Mouse (Mus musculus): ENCODE data around the gene Cdhr5.
"Not testable (repeated sequence)": the region's sequence is repeated elsewhere in the genome, so short reads cannot be mapped to it uniquely, and the experiment has no call there.

Gene Cdhr5

DNA sequence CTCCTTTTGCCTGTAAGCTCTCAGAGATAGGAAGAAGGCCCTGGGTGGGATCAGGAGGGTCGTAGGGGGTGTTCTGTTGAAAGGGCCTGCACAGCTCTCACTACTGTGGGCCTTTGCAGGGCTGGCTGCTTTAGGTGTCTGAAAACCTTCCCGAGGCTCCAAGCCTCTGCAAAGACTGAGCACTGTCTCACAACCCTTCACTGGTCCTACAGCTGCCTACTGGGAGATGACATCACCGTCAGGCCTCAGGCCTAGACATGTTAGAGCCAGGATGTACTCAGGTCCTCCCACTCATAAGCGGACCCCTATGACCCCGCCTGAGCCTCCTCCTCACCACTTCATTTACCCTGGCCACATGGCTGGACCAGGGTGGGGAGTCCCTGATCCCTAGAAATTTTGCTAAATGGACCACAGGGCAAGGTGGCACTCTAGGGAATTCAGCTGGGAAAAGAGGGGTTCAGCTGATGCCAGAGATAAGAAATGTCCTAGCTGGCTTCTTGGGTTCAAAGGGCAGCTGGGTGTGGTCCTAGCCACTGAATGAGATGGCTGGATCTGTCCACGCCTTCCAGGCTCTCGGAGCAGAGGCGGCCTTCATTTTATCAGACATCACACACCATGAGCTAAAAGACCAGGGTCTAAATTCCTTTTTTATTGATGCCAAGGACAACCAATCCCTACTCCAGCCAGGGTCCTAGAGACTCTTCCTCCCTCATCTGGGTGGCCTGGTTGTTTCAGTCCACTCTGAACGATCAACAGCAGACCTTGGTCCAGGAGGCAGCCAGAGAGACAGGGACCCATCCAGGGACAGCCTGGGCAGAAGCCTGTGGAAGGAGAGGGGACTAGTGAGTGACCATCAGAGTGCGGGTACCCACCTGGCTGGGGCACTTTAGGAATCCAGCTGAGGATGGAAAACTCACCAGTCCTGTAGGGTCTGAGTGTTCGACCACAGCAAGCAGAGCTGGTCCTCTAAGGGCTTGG is 1.4 kb upstream of the Cdhr5 start:
- DNase-seq (ENCODE audit: low read depth, low spot score) = no peak

- DNase-seq (ENCODE audit: low read depth, low spot score) = no peak
Measured at GRCm38 (mm10) chr7:141275356-141275755, 1.2 kb downstream of the Cdhr5 start.

- DNase-seq (ENCODE audit: low read depth, low spot score) = no peak
Measured at GRCm38 (mm10) chr7:141270631-141271030, 6.0 kb downstream of the Cdhr5 start.

DNA sequence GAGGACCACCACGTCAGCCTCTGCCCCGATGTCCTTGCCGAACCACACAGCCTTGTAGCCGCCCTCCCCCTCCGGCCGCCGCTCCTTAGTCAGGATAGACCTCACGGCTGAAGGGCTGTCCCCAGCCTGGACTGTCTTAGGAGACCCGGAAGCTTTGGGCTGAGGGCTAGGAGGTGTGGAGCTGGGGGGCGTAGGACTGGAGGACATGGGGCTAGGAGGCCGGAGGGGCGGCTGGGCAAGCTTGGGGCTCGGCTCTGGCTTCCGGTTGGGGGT is 7.4 kb downstream of the Cdhr5 start:
- DNase-seq (ENCODE audit: low read depth, low spot score) = no peak

DNA sequence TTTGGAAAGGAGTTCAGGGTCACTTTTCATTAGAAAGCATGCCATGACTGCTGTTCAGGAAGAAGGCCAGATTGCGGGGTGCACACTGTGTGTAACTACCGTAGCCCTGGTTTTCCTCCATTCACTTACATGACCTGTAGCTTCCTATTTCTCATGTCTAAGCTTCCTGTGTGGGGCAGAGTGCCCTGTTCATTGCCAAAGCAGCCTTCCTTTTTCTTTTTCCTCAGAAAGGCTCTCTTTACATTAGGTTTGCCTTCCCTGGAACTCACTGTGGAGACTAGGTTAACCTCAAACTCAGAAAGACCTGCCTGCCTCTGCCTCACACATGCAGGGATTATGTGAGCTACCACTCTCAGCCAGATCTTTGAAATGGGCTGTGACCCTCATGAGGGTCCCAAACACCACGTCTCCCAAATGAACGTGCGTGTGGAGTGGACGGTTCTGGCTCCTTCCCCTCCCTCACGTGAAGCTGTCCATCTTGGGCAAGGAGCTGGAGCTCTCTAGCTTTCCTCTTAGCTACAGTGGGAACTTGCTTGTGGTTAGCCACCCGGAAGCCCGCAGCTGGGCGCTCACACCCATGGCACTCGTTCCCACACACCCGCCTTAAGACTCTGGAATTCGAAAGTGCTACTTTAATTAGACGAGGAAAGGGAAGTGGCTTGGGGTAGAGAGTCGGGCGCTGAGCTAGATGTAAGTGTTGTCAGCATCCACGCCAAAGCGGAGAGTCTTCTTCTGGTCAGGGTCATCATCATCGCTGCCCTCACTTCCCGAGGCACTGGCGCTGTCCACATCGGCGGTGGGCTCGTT is 7.9 kb downstream of the Cdhr5 start:
- DNase-seq (ENCODE audit: low read depth, low spot score) = no peak

- no peak for DNase-seq (ENCODE audit: low read depth, low spot score)
Measured at GRCm38 (mm10) chr7:141265739-141266561, 10.6 kb downstream of the Cdhr5 start, which contains the start of gene Irf7. Gene Irf7, minus strand, starts transcription at chr7:141266481.

DNA sequence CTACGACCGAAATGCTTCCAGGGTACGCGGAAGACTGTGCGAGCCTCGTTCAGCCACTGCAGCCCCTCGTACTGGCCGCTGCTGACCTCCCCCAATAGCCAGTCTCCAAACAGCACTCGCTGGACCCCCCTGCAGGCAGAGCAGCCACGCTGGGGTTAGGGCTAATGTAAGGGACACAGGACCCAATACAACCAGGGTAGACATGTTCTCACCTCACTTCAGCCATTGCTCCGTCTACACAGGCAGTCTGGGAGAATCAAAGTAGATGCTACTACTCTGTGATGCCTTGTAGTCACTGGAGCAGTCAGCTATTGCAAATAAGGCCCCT is 11.2 kb downstream of the Cdhr5 start:
- no peak for DNase-seq (ENCODE audit: low read depth, low spot score)

GRCm38 (mm10) chr7:141264761-141265410 is 11.7 kb downstream of the Cdhr5 start:
- DNase-seq (ENCODE audit: low read depth, low spot score) = peak; percentile 19

GRCm38 (mm10) chr7:141264041-141264700 is 12.4 kb downstream of the Cdhr5 start:
- DNase-seq (ENCODE audit: low read depth, low spot score) = no peak

GRCm38 (mm10) chr7:141263640-141264039 is 12.9 kb downstream of the Cdhr5 start:
- no peak for DNase-seq (ENCODE audit: low read depth, low spot score)

- no peak for DNase-seq (ENCODE audit: low read depth, low spot score)
Measured at GRCm38 (mm10) chr7:141261480-141261879, 15.1 kb downstream of the Cdhr5 start.

- DNase-seq (ENCODE audit: low read depth, low spot score) = no peak
Measured at GRCm38 (mm10) chr7:141256159-141256558, 20.4 kb downstream of the Cdhr5 start.

DNA sequence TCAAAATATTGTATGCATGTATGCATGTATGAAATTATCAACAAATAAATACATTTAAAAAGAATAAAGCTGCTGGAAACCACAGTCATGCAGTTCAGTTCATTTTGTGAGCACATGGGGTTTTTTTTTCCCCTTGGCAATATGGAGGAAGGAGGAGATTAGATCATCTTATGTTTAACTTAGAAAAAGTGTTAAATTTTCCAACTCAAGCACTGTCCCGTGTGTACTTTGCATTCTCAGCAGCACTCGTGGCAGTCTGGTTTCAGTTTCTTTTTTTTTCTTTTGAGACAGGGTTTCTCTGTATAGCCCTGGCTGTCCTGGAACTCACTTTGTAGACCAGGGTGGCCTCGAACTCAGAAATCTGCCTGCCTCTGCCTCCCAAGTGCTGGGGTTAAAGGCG is 26.1 kb downstream of the Cdhr5 start:
- not testable (repeated sequence) for DNase-seq (ENCODE audit: low read depth, low spot score)

- peak; percentile 68 for DNase-seq (ENCODE audit: low read depth, low spot score)
Measured at GRCm38 (mm10) chr7:141231551-141231950, 45.0 kb downstream of the Cdhr5 start.

- DNase-seq (ENCODE audit: low read depth, low spot score) = no peak
Measured at GRCm38 (mm10) chr7:141231111-141231510, 45.5 kb downstream of the Cdhr5 start.

GRCm38 (mm10) chr7:141230570-141230969 is 46.0 kb downstream of the Cdhr5 start:
- DNase-seq (ENCODE audit: low read depth, low spot score) = no peak

DNA sequence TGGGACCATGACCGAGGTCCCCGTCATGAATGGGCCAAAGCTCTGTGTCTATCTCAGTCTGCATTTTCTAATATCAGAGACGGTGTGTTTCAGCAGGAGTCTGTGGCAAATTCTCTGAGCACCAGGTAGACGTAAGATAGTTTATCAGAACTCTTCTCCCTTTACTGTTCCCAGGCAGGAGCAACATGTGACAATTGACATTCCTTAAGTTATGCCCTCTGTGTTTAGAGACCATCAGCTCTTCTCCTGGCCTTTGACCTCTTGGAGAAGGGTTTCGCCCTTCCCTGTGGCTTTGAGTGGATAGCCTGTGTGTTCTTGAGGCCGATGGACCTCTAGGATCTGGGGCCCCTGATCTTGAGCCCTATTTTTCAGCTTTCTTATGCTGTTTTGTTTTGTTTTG is 46.9 kb downstream of the Cdhr5 start:
- no peak for DNase-seq (ENCODE audit: low read depth, low spot score)

DNA sequence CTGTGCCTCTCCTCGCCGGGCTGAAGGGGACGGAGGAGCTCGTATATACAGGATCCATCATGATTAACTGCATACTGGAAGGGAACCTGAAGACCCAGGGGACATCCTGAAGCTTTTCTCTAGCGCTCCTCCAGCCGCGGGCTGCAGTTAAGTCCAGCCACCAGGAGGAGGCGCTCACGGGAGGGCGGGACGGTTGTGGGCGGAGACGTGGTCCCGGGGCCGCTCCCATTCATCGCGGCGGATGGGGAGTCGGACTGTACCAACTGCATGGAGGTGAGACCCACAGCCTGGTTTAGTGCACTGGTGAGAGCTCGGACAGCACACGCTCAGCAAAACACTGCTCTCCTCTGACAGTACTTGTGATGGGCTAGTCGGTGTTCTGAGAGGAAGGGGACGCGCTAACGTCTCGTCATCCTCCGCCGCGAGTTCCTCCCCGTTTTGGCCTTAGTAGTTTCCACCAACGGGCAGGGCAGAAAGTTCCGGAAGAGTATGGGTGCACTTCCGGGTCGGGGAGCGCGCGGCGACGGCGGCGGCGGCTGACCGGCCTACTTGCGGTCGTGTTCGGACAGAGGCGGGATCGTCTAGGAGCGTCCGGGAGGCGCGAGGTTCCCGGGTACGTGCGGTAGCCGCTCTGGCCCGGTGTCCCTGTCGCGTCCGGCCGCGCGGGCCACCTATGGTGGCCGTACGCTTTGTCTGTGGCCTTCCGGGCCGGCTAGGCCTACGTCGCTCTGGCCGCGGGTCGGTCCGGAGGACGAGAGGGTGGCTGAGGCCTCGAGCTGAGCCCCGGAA is 48.1 kb downstream of the Cdhr5 start, which contains the start of gene Phrf1:
Gene Phrf1, plus strand, starts transcription at position 506 of the 789 bp plus-strand sequence.
- peak; percentile 91 for DNase-seq (ENCODE audit: low read depth, low spot score)

DNA sequence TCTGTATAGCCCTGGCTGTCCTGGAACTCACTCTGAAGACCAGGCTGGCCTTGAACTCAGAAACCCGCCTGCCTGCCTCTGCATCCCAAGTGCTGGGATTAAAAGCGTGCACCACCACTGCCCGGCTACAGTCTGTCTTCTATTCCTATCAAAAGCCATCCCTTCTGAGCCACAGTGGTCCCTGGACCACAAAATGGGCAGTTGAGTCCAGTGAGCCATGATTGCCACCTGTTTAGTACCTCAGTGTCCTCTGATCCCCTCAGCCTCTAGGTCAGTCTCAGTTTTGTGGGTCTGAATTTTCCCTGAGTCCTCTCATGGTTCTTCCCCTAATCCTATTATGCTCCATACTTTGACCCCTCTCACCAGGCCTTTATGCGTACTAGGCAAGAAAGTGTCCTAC is 48.8 kb downstream of the Cdhr5 start:
- DNase-seq (ENCODE audit: low read depth, low spot score) = no peak

DNA sequence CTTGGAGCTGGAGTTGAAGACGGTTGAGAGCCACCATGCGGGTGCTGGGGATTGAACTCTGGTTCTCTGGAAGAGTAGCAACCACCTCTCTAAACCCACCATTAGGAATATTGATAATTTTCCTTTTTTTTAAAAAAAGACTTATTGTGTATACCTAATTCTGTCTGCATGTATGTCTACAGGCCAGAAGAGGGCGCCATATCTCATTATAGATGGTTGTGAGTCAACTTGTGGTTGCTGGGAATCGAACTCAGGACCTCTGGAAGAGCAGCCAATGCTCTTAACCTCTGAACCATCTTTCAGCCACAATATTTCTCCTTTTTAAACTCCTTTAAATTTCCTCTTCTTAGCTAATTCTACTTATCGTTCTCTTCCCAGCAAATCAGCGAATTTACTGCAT is 50.1 kb downstream of the Cdhr5 start:
- DNase-seq (ENCODE audit: low read depth, low spot score) = peak; percentile 60

All from ES-CJ7 (cell line).